Mouse (Mus musculus) monocyte, adult 5-6 weeks (primary cell): ENCODE measurements around the gene Psmb10. TPM values are rescaled to one million over a fixed set of nuclear protein-coding genes. Genes with fewer than 3 reads are reported as not detected.
A peak's percentile ranks its signal among the peaks of the same experiment; 100 is the strongest.

Experiments
- ATAC-seq: fragments of 153-309, 156-312 bp; replicated peaks from 2 replicates; pipeline ENCODE4 v1.8.0; 2017; ENCODE audit warnings: mild to moderate bottlenecking; ENCODE audit not compliant: low TSS enrichment, insufficient number of reproducible peaks, severe bottlenecking, poor library complexity, low FRiP score
- total RNA-seq: library from RNA; stranded (forward); fragments of 200-1000, 200-491, 200-594 nt; gene quantifications from 3 replicates; pipeline ENCODE4 v1.2.3, GENCODE M21; 2017

Gene Psmb10
- total RNA-seq, 1 experiment from 2014 or later = 99.0 TPM

GRCm38 (mm10) chr8:105942542-105942941 is 4.3 kb upstream of the Psmb10 start:
- ATAC-seq = no peak

GRCm38 (mm10) chr8:105942026-105942425 is 3.8 kb upstream of the Psmb10 start:
- no peak for ATAC-seq

- no peak; the same call in 1 of the 2 replicates for ATAC-seq
Observed at GRCm38 (mm10) chr8:105937496-105938305, 543 bp downstream of the Psmb10 start.

- ATAC-seq = peak; percentile 85
Observed at GRCm38 (mm10) chr8:105936866-105937475, 1.3 kb downstream of the Psmb10 start.

GRCm38 (mm10) chr8:105935863-105936603 is 2.2 kb downstream of the Psmb10 start:
- no peak for ATAC-seq

GRCm38 (mm10) chr8:105935105-105935504 is 3.1 kb downstream of the Psmb10 start:
- ATAC-seq = no peak

GRCm38 (mm10) chr8:105933762-105934161 is 4.5 kb downstream of the Psmb10 start, which contains the start of gene Ctrl:
Ctrl (minus strand) TSS chr8:105933862.
- ATAC-seq = no peak

GRCm38 (mm10) chr8:105932525-105932924 is 5.7 kb downstream of the Psmb10 start:
- no peak for ATAC-seq

GRCm38 (mm10) chr8:105931271-105931670 is 7.0 kb downstream of the Psmb10 start:
- ATAC-seq = no peak

GRCm38 (mm10) chr8:105930602-105931001 is 7.6 kb downstream of the Psmb10 start:
- peak; percentile 88 for ATAC-seq

- ATAC-seq = no peak
Observed at GRCm38 (mm10) chr8:105925123-105925522, 13.1 kb downstream of the Psmb10 start.

- no peak for ATAC-seq
Observed at GRCm38 (mm10) chr8:105919390-105919789, 18.9 kb downstream of the Psmb10 start.

- 0 out of 2 replicates have a peak, but pooled peaks have one; percentile 44 for ATAC-seq
Observed at GRCm38 (mm10) chr8:105900941-105901616, 37.2 kb downstream of the Psmb10 start.

- ATAC-seq = peak; percentile 96
Observed at GRCm38 (mm10) chr8:105900180-105900940, 37.9 kb downstream of the Psmb10 start, which contains the start of gene Pskh1. Pskh1 (plus strand) TSS chr8:105900441.

- no peak for ATAC-seq
Observed at GRCm38 (mm10) chr8:105897801-105898480, 40.3 kb downstream of the Psmb10 start.

GRCm38 (mm10) chr8:105893339-105893738 is 44.9 kb downstream of the Psmb10 start, which contains the start of gene Nrn1l:
Nrn1l (plus strand) TSS chr8:105893567.
- ATAC-seq = no peak

- no peak for ATAC-seq
Observed at GRCm38 (mm10) chr8:105892432-105892831, 45.8 kb downstream of the Psmb10 start.
